Mouse (Mus musculus) thymus, postnatal 0 days (tissue): Measurements from ENCODE around the gene Spint3. TPM values are rescaled to one million over a fixed set of nuclear protein-coding genes. Genes with fewer than 3 reads are reported as not detected.

Source experiments
- DNase-seq: peaks from one replicate; pipeline ENCODE4 v3.0.0-alpha.2; 2015; ENCODE audit warnings: low spot score
- polyA plus RNA-seq: library from polyadenylated mRNA; unstranded; fragments of >200 nt; fragmentation: Nextera tagmentation; extraction: Ambion mirVana; gene quantifications from 2 replicates; pipeline ENCODE4 v1.2.1, GENCODE M21; 2015

The Spint3 gene
- polyA plus RNA-seq, 1 experiment from 2014 or later: not detected

DNA sequence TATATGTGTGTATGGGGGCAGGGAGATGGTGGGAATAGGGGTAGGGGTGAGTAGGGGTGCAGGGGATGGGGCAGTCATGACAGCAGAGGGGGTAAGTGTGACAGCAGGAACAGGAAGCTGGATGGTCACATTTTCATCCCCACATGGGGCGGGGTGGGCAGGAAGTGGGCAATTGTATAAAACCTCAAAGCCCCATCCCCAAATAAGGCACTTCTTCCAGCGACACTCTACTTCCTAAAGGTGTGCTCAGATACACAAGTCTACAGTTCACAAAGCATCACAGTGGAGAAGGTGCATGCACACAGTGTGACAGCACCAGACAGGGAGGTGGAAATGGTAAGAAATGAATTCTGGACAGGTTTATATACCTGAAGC is 22.4 kb downstream of the Spint3 start:
- no peak for DNase-seq

DNA sequence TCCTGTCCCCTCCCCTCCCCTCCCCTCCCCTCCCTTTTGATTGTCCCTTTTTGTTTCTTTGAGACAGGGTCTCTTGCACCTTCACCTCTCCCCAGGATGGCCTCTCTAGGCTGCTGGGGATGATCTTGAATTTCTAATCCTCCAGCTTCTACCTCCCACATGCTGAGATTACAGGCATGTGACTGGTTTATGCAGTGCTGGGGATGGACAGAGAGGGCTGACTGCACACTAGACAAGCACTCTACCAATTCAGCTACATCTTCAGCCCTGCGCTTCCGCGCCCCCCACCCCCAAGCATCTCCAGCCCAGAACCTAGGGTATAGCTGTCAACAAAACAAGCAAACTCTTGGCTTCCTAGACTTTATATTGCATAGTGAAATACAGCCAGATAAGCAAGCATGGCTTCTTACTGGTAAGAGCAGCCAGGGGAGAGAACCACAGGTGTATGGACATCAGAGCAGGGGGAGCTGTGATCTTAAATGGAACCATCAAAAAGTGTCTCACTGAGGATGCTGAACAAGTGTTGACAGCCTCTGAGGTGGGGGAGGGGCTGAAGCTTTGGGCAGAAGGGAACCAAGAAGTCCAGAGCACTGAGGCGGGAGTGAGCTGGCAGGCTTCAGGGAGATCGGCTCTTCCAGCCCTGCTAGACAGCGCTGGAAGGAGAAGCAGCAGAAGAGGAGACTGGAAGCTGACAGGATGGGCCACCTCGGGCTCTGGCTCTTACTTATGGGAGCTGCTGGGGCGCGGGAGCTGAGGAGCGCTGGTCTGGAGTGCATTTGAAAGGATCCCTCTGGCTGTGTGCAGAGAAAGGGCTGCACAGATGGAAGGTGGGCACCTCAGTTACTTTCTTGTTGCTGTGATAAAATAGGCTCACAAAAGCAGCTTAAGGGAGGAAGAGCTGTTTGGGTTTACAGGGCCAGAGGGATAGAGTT is 23.0 kb downstream of the Spint3 start:
- DNase-seq: no peak

DNA sequence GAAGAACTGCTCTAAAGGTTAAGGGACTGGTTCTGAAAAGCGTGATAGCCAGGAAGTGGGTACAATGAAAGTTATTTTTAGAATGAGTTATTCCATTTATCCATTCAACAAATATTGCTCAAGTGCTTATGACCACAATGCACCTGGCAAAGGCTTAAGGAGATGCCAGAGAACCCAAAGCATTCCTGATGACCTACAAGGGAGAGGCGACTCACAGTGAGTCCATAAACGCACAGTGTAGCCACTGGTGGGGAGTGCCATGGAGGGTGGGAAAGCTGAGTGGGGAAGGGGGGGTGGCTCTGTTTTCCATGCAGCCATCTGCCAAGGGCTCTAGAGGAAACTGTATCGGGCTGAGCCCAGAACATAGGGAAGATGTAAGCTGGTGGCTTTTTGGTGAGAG is 23.9 kb downstream of the Spint3 start:
- no peak for DNase-seq

DNA sequence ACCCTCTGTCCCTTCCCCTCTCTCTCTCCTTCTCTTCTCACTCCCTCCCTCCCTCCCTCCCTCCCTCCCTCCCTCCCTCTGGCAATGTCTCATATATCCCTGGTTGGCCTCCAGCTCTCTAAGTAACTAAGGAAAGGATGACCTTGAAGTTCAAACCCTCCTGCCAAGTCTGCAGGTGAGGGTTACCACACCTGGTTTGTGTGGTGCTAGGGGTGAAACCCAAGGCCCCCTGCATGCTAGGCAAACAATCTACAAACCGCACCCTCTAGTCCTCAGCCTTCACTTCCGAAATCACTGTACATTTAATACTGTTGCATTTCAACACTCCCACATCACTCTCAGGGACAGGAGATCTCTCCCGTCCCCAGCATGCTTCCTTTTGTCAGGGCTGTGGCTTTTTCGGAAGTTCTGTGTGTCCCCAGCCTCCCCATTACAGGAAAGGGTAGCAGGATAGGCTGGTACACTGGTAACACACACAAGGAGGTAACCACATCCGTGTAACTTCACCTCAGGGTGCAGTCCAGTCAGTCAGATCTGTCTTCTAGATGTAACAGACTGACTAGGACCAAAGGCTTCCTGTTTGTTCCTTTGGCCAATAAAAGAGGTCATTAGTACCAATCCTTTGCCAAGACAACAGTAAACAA is 28.7 kb downstream of the Spint3 start:
- DNase-seq: no peak

DNA sequence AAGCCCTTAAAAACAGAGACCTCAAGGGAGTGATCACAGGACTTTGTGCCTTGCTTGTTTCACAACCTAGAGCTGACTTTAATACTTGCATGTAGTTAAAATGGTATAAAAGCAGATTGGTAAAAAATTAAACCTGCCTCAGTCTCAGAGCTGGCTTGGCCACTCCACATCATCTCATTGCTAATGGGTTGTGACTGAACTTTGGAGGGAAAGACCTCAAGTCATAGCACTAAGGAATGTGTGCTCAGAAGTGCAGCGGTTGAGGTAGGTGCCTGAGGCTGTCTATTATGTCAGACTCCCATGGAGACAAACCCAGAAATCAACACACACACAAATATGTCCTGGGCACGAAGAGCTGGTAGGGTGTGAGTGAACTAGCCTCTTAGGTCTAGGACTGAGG is 29.5 kb downstream of the Spint3 start:
- no peak for DNase-seq

DNA sequence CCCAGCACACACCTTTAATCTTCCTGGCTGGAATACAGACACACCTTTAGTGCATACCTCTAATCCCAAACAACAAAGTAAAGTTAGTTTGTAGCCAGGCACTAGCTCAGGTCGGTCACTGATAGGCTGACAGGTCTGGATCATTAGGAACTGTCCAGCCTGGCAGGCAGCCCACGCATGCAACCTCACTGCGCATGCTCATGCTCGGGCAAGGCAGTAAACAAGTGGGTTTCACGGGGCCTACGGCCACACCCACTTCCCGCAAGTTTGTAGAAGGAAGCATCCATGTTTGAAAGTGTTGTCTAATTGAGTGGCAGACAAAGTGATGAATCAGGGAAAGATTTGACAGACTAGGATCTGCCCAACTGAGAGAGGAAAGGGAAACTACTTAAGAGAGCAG is 30.7 kb downstream of the Spint3 start:
- DNase-seq: no peak

DNA sequence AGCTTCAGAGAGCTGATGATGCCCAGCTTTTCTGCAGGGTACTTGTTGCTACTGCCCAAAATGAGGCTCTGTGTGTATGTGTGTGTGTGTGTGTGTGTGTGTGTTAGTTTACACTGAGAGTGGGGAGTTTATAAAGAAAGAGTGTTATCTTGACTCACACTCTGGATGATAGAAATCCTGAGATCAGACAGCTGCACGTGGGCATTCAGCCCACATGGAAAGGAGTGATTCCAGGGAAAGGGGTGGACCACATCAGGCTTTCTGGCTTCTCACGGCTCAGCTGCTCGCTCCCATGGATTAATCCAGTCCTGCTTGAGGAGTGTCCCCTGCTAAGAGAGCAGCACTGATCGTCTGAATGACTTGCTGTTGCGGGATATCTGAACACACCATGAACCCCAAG is 31.1 kb downstream of the Spint3 start:
- no peak for DNase-seq

DNA sequence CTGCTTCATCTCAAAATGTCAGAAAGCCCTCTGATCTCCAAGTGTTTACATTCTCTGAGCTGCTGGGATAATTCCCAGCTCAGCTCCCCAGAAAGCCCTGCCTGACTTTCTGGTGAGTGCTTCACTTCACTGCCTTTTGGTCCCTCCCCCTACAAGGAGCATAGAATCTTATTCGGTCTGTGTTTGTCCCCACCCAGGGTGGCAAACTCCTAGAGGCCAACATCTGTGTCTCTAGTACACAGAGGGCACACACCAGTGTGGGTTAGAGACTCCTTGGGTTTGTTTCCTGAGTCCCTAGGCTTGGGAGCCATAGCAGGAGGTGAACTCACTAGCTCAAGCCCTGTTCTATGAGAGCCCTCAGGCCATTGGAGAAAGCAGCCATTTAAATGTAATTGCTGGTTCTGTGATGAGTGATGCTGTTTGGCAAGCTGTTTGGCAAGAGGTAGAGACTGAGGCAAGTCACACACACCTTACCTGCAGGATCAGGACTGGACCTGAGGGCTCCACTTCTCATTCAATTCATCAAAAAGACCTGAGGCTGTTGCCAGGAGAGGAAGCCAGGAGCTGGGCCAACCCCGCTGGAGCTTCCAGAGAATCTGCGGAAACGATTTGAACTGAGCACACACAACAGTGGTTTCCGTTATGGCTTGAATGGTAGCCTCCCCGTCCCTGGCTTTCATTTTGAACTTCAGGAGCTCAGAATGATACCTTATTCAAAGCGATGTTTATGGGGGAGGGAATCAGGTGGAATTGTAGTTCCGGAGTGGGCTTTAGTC is 32.4 kb downstream of the Spint3 start:
- DNase-seq: no peak

DNA sequence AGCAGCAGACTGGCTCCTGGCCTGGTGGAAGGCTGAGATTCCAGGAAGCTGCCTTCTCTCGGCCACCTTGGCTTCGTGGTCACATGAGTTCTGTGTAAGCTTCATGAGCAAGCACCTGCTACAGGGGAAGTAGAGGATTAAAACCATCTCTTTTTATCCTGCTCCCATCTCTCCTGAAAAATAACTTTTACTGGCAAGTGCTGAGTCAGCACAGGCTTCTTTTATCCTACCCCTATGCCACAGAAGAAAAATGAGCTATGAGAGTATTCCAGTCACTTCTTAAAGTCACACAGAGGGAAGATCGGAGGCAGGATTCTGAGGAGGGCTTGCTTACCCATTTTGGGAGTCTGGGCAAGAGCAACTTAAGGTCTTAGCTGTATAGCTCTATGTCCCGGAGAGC is 36.3 kb downstream of the Spint3 start:
- DNase-seq: no peak

DNA sequence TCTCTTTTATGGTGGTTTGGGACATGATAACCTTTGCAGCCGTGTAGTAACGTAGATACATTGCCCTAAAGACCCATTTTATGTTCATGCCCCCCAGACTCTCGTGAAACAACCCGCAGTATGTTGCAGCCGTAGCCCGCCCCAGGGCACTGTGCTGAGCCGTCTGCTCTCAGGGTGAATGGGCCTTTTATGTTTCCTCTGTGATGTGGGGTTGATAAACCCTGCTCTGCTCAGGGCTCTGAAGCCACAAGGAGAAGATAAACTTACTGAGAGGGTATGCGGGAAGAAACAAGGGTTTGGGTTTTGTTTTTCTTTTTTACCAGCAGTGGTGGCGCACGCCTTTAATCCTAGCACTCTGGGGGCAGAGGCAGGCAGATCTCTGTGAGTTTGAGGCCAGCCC is 38.9 kb downstream of the Spint3 start:
- peak; percentile 44 for DNase-seq

DNA sequence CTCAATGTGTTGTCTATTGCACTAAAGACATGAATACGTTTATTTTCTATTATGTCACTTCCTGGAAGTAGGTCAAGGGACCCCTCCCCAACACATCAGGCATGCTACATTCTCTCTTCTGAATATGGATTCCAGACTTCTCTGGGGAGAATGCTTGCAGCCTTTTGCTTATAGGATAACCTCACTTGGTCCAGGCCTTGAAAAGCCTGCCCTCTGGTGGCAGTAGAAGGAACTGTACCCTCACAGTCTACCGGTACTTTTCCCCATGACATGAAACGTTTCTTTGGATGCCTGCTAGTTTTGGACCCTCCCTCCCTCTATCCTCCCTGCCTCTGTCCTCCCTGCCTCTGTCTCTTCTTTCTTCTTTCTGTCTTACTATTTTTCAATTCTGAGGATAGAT is 42.1 kb downstream of the Spint3 start:
- DNase-seq: peak; percentile 70

DNA sequence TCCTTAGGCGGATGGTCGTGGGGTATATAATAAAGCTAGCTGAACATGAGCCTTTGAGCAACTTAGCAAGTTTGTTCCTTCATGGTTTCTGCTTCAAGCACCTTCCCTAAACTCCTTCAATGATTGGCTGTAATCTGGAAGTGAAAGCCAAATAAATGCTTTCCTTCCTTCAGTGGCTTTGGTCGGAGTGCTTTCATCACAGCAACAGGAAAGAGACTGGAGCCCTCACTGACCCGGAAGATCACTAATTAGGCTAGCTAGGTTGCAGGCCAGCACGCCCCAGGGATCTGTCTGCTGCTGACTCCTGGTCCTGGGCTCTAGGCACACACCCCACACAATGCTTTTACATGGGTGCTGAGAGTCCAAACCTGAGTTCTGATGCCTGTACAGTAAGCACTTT is 44.7 kb downstream of the Spint3 start:
- DNase-seq: no peak

DNA sequence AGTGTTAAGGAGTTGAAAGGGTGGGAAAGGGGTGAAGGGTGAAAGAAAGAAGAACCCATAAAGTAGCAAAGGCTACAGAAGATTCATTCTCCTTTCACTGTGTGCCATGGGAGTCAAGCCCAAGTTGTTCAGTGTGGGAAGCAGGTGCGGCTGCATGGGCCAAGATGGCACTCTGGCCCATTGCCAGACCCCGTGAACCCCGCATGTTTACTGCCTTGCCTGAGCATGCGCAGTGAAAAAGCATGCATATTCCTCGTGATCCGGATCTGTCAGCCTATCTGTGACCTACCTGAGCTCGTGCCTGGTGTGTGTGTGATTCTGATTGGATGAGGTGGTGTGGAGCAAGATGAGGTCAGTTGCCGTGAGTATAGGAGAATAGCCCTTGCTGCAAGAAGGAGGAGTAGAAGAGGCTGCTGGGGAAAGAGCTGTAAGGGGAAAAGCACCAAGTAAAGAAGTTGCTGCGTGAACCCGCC is 49.9 kb downstream of the Spint3 start:
- no peak for DNase-seq

DNA sequence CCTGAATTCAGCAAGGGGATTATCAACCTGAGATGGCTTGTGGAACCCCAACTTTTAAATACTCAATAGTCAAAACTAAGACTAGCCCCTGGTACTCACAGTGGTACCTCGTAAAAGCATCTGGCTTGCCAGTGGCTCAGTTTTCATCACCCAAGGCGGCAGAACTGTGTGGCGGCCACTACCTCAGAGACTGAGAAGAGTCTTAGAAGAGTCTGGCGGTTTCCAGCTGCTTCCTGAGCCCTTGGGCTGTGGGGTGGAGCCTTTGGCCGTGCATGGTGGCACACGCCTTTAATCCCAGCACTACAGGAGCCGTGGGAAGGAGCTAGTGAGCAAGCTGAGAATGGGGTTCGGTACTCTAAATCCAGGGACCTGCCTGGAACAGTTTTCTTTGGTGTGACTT is 51.0 kb downstream of the Spint3 start:
- DNase-seq: peak; percentile 30

DNA sequence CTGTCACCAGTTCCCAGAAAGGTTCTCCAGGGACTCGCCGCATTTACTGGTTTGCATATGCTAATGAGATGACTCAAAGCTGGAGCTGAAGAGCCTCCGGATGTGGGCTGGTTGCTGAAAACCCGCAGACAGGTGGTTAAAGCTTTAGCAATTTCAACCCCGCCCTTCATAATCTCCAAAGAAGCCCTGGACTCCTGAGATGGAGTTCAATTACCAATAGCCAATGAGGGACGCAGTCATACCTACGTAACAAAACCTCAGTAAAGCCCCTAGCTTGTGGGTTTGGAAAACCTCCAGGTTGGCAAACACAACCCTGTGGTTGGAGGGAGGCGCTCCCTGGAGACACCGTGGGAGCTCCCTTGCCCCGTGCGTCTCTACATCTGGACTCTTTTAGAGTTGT is 51.4 kb downstream of the Spint3 start:
- DNase-seq: peak; percentile 81

DNA sequence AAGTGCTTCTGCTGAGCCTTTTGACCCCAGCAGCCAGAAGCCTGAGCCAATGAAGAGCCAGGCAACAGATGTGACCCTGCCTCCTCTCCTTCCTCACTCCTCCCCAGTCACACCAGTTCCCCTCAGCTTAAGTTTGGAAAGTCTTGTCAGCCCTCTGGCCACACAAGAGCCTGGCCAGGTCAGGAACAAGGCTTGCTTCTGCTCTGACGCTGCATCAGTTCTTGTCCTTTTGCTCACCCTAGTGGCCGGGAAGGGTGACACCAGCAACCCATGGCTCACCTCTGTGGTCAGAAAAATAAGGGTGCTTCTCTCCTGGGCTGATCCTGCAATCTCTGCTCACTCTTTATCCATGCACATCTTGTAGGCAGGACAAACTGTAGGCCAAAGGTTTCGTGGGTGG is 52.5 kb downstream of the Spint3 start:
- peak; percentile 22 for DNase-seq

Other genes with a start within 250 kb of the Spint3 start
- not detected in 2 replicates for gene Svs5, start 240.7 kb downstream of the Spint3 start, polyA plus RNA-seq
- 9.8 and 10.6 TPM in 2 replicates for gene Slpi, start 184.4 kb downstream of the Spint3 start, polyA plus RNA-seq
- gene Rbpjl, start 170.3 kb downstream of the Spint3 start, polyA plus RNA-seq: not detected in 2 replicates
- gene Matn4, start 168.3 kb downstream of the Spint3 start, polyA plus RNA-seq: 0.08 and 0.12 TPM in 2 replicates
- 28.7 and 40.4 TPM in 2 replicates for gene Sdc4, start 129.6 kb downstream of the Spint3 start, polyA plus RNA-seq
- gene Sys1, start 116.5 kb downstream of the Spint3 start, polyA plus RNA-seq: 77.2 and 83.7 TPM in 2 replicates
- 19.4 and 21.5 TPM in 2 replicates for gene Gm20458, start 112.5 kb downstream of the Spint3 start, polyA plus RNA-seq
- gene Trp53tg5, start 99.7 kb downstream of the Spint3 start, polyA plus RNA-seq: not detected in 2 replicates
- 12.6 and 15.3 TPM in 2 replicates for gene Dbndd2, start 87.4 kb downstream of the Spint3 start, polyA plus RNA-seq
- gene Pigt, start 75.9 kb downstream of the Spint3 start, polyA plus RNA-seq: 47.2 and 51.1 TPM in 2 replicates
- 51.3 and 53.4 TPM in 2 replicates for gene Wfdc2, start 11.0 kb downstream of the Spint3 start, polyA plus RNA-seq
- gene Wfdc6a, start 12.0 kb upstream of the Spint3 start, polyA plus RNA-seq: not detected in 2 replicates
- not detected in 2 replicates for gene Eppin, start 20.1 kb upstream of the Spint3 start, polyA plus RNA-seq
- not detected in 2 replicates for gene Wfdc6b, start 40.1 kb upstream of the Spint3 start, polyA plus RNA-seq
- not detected in 2 replicates for gene Wfdc8, start 40.2 kb upstream of the Spint3 start, polyA plus RNA-seq
- not detected in 2 replicates for gene Wfdc16, start 65.3 kb upstream of the Spint3 start, polyA plus RNA-seq
- 0.42 TPM in 1 of 2 replicates, not detected in the other for gene Wfdc10, start 82.6 kb upstream of the Spint3 start, polyA plus RNA-seq
- gene Wfdc9, start 83.1 kb upstream of the Spint3 start, polyA plus RNA-seq: not detected in 2 replicates
- not detected in 2 replicates for gene Wfdc11, start 100.6 kb upstream of the Spint3 start, polyA plus RNA-seq
- not detected in 2 replicates for gene Wfdc13, start 111.6 kb upstream of the Spint3 start, polyA plus RNA-seq
- not detected in 2 replicates for gene Spint4, start 125.0 kb upstream of the Spint3 start, polyA plus RNA-seq
- gene Spint5, start 141.8 kb upstream of the Spint3 start, polyA plus RNA-seq: not detected in 2 replicates
- gene Wfdc3, start 172.5 kb upstream of the Spint3 start, polyA plus RNA-seq: 0.49 and 0.56 TPM in 2 replicates
- 70.4 and 85.2 TPM in 2 replicates for gene Dnttip1, start 172.5 kb upstream of the Spint3 start, polyA plus RNA-seq
- gene Ube2c, start 196.4 kb upstream of the Spint3 start, polyA plus RNA-seq: 379 and 497 TPM in 2 replicates
- 5.8 and 10.7 TPM in 2 replicates for gene Tnnc2, start 206.5 kb upstream of the Spint3 start, polyA plus RNA-seq
- gene Snx21, start 212.4 kb upstream of the Spint3 start, polyA plus RNA-seq: 7.0 and 7.7 TPM in 2 replicates
- 30.0 and 31.1 TPM in 2 replicates for gene Acot8, start 231.4 kb upstream of the Spint3 start, polyA plus RNA-seq
- gene Zswim3, start 231.6 kb upstream of the Spint3 start, polyA plus RNA-seq: 7.1 TPM in 2 replicates
- 8.7 and 9.1 TPM in 2 replicates for gene Zswim1, start 249.2 kb upstream of the Spint3 start, polyA plus RNA-seq